Mouse (Mus musculus) stomach, adult 2 months (tissue): ENCODE data around the gene Palm3. TPM values are rescaled to one million over a fixed set of nuclear protein-coding genes. Genes with fewer than 3 reads are reported as not detected.

ENCODE experiments used
- polyA plus RNA-seq: library from polyadenylated mRNA; depleted of rRNA; stranded (reverse); fragments of >200 nt; gene quantifications from 2 replicates; pipeline ENCODE4 v1.2.3, GENCODE M21; 2012; rRNA removed

The Palm3 gene
- 1.7 and 1.8 TPM in 2 replicates for polyA plus RNA-seq

GRCm38 (mm10) chr8:84021096-84021495, at the start of gene Palm3:
TSS of gene Palm3 (plus strand) at chr8:84021471.

DNA sequence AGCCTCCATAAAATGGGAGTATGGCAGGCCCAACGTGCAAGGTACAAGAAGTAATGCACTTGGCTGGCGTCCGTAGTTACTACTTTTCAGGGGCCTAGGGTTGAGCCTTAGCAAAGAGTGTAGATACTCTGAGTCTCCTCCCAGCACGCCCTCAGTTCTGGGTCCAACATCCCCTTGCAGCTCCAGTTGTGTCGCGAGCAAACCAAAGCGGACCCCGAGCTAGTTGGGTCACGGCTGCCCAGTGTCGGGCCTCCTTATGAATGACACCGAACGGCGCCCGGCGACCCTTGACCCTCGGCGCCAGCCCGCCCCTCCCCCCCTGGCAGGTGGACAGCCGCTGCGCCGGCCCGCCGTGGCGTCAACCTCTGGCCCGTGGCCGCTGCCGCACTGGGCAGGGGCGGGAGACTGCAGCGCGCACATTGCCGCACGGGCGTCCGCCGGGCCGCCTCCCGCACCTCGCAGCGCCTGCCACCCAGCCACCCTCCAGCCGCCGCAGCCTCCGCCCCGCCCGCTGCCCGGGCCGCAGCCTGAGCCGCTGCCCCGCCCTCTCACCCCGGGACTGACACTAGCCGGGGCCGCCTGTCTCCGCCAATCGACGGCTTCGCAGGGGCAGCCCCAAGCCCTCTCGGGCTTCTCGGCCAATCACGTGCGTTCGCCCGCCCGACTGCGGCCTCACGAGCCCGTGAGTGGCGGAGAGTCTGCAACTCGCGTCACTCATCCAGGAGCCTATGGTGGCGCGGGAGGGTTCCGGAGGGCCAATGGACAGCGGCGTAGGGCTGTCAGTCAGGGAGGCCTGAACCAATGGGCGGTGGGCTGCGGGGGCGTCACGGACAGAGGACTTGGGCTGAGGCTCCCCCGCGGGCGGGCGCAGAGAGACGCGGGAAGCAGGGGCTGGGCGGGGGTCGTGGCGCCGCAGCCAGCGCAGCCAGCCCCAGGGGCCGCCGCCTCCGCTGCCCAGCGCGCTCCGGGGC, 48.8 kb upstream of the Palm3 start, which contains the start of gene Prkaca:
Prkaca (plus strand) TSS at position 844 of the 971 bp plus-strand sequence.

GRCm38 (mm10) chr8:83997511-83998141, 23.6 kb upstream of the Palm3 start, which contains the start of gene Samd1:
TSS of gene Samd1 (plus strand) at chr8:83997672.

GRCm38 (mm10) chr8:84001281-84002000, 19.8 kb upstream of the Palm3 start, which contains the start of gene 1700067K01Rik:
TSS of gene 1700067K01Rik (plus strand) at chr8:84001502.

GRCm38 (mm10) chr8:84011705-84012498, 9.4 kb upstream of the Palm3 start, which contains the start of gene 2210011C24Rik:
TSS of gene 2210011C24Rik (minus strand) at chr8:84012171.

DNA sequence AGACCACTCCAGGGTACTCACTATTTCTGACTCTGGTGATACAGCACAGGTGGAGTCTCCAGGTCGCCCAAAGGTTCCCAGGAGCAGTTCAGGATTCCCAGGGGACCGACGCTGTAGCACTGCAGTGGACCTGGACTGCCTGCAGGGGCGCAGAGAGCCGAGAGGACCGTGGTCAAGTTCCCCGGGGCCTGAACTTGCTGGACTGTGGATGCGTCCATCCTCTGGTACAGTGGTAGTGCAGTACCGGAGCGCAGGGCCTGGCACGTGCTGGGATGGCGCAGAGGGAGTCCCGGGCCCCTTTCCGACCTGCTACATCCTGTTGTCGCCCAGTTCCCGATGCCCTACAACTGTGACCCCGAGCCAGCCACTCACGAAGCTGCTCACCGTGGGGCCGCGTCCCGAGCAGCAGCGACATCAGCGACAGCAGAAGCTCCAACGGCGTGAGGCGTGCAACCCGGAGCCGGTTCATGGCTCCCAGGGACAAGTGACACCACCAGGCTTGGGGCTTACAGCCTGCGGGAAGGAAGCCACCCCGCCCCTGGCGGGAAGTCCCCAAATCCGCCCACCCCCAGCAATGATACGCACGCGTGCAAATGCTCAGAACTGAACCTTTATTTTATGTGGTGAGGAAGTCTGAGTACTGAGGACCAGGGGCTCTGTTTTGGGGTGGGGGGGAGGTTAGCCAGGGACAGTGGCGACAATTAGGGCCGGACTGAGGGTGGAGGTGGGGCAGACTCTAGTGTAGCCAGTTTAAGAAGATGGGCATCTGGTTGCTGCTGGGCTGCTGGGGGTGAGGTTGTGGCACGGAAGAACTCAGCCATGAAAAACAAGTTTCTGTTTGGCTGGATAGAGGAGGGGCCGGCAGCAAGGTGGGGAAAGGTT, 21.0 kb downstream of the Palm3 start, which contains the start of gene Il27ra:
Il27ra (minus strand) TSS at position 524 of the 882 bp plus-strand sequence.

GRCm38 (mm10) chr8:84044900-84045299, 23.6 kb downstream of the Palm3 start, which contains the start of gene Rln3:
TSS of gene Rln3 (minus strand) at chr8:84045000.

DNA sequence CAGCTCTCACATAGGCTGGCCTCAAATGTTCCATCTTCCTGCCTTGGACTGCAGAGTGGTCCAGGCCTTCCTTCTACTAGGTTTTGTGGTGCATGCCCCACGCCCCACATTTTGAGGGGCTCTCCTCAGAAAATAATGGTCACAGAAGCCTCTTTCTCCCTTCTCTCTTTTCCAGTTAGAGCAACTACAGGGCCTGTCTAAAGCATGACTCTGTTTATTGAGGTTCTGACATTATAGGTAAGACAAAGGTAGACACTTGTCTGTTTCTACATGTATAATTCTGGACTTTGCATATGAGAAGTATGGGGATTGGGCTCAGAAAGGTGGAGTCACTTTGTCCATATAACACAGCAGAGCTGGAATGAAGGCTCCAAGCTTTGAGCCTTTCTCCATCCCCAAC, 43.8 kb downstream of the Palm3 start, which contains the start of gene Gm10643:
Gm10643 (minus strand) TSS at position 101 of the 400 bp plus-strand sequence.

GRCm38 (mm10) chr8:84066291-84066930, 45.1 kb downstream of the Palm3 start, which contains the start of gene Rfx1:
TSS of gene Rfx1 (plus strand) at chr8:84066834.

Other genes starting within 250 kb of the Palm3 start
- 10.3 and 14.2 TPM in 2 replicates for gene Adgrl1, start 121.4 kb upstream of the Palm3 start, polyA plus RNA-seq
- gene Gm10644, start 66.3 kb upstream of the Palm3 start, polyA plus RNA-seq, result 0.30 and 0.56 TPM in 2 replicates
- gene Asf1b, start 66.0 kb upstream of the Palm3 start, polyA plus RNA-seq, result 8.1 and 10.6 TPM in 2 replicates
- 27.2 and 27.6 TPM in 2 replicates for gene Prkaca, start 48.5 kb upstream of the Palm3 start, polyA plus RNA-seq
- gene Samd1, start 23.8 kb upstream of the Palm3 start, polyA plus RNA-seq, result 32.0 and 40.5 TPM in 2 replicates
- gene 1700067K01Rik, start 20.0 kb upstream of the Palm3 start, polyA plus RNA-seq, result 0.24 and 0.40 TPM in 2 replicates
- 17.9 and 33.1 TPM in 2 replicates for gene 2210011C24Rik, start 9.3 kb upstream of the Palm3 start, polyA plus RNA-seq
- 0.48 and 0.91 TPM in 2 replicates for gene Il27ra, start 21.1 kb downstream of the Palm3 start, polyA plus RNA-seq
- 0.22 and 0.30 TPM in 2 replicates for gene Rln3, start 23.5 kb downstream of the Palm3 start, polyA plus RNA-seq
- 0.11 and 0.22 TPM in 2 replicates for gene Gm10643, start 43.7 kb downstream of the Palm3 start, polyA plus RNA-seq
- gene Rfx1, start 45.4 kb downstream of the Palm3 start, polyA plus RNA-seq, result 12.3 and 13.3 TPM in 2 replicates
- gene Dcaf15, start 83.3 kb downstream of the Palm3 start, polyA plus RNA-seq, result 24.1 and 24.4 TPM in 2 replicates
- 0.61 and 0.99 TPM in 2 replicates for gene Podnl1, start 104.5 kb downstream of the Palm3 start, polyA plus RNA-seq
- 25.5 and 27.2 TPM in 2 replicates for gene Cc2d1a, start 126.5 kb downstream of the Palm3 start, polyA plus RNA-seq
- 0.05 and 0.38 TPM in 2 replicates for gene 4930432K21Rik, start 126.6 kb downstream of the Palm3 start, polyA plus RNA-seq
- gene Nanos3, start 163.7 kb downstream of the Palm3 start, polyA plus RNA-seq, result 0.49 and 1.1 TPM in 2 replicates
- gene Zswim4, start 215.6 kb downstream of the Palm3 start, polyA plus RNA-seq, result 12.3 and 16.5 TPM in 2 replicates
- 38.9 and 57.5 TPM in 2 replicates for gene D8Ertd738e, start 228.2 kb downstream of the Palm3 start, polyA plus RNA-seq
- 38.2 and 98.1 TPM in 2 replicates for gene Mri1, start 235.9 kb downstream of the Palm3 start, polyA plus RNA-seq
- 5.5 and 12.7 TPM in 2 replicates for gene Ccdc130, start 248.9 kb downstream of the Palm3 start, polyA plus RNA-seq